Mouse (Mus musculus) left cerebral cortex, postnatal 4 days (tissue): Measurements from ENCODE around the gene Mcub. TPM values are rescaled to one million over a fixed set of nuclear protein-coding genes. Genes with fewer than 3 reads are reported as not detected.

Experiments
- DNase-seq: peaks from one replicate; pipeline ENCODE4 v3.0.0-alpha.2; 2022
- intact Hi-C: fragments of 180-260 bp; cut with DNase I; formaldehyde crosslinking; loops from one replicate; pipeline ENCODE4 v1.15.1; 2025
- total RNA-seq, 2 experiments: library from RNA; stranded (reverse); gene quantifications; 2 replicates each; pipeline ENCODE4 v1.2.3; 2021

Mcub gene
- total RNA-seq: 1 to 10 TPM; 3.1 to 3.9 TPM

GRCm38 (mm10) chr3:129969432-129970395 is at the start of gene Mcub:
TSS of gene Mcub (minus strand) at chr3:129970206.
- intact Hi-C loops: no loop called here
- peak; percentile 9 for DNase-seq

DNA sequence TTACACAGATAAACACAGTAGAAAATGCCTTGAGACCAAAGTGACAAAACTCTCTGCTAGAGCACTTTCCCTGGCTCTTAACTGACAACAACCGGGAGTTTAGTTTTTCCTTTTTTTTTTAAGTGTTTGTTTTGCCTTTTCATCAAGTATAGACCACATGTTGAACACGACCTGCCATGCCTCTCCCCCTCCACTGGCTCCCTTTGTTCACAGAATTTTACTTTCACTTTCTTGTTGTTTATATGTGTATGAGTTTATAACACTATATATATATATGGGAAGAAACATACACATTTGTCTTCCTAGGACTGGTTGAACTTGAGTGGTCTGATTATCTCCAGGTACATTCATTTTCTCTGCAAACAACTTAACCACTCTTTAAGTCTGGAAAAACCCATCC is 42.9 kb upstream of the Mcub start:
- intact Hi-C loops: no loop called here
- no peak for DNase-seq

GRCm38 (mm10) chr3:130011236-130011635 is 41.2 kb upstream of the Mcub start:
- intact Hi-C loops: no loop called here
- no peak for DNase-seq

GRCm38 (mm10) chr3:130006141-130006540 is 36.1 kb upstream of the Mcub start:
- intact Hi-C loops: no loop called here
- no peak for DNase-seq

- no peak for DNase-seq
- intact Hi-C loops: no loop called here
These were observed 30.9 kb upstream of the Mcub start for GRCm38 (mm10) chr3:130000926-130001325.

DNA sequence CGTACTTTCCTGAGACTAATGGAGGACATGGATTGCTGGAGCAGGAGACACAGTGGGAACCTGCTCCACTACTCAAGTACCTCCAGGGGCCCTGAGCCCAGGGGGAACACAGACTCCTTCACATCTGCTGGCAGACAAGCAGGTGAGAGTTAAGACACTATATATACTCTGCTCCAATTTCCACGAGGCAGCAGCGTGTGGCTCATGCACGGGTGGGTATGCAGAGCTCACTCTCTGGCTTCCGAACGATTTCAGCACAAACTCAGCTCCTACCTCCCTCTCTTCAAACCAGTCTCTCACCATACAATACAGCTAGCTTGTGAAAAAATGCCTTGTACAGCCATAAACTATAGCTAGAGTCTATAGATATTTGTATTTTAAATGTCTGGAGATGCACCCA is 28.5 kb upstream of the Mcub start:
- intact Hi-C loops: no loop called here
- DNase-seq: no peak

- intact Hi-C loops: no loop called here
- DNase-seq: no peak
These were observed 28.0 kb upstream of the Mcub start for GRCm38 (mm10) chr3:129998001-129998400.

DNA sequence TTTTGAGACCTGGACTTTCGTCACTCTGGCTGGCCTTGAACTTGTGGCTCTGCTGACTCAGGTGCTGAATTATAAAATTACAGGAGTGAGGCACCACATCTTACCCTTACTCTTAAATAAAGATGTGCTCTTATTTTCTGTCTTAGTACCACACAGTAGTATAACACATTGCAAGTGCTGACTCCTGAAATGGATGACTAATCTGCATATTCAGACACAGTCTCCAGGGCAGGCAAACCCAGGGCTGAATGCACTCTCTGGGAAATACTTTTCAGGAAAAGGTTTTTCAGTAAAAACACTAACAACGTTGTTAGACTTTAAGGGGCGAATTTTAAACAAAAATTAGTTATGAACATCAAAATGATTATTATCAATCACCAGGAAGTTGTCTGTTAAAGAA is 27.3 kb upstream of the Mcub start:
- intact Hi-C loops: no loop called here
- no peak for DNase-seq

GRCm38 (mm10) chr3:129987297-129987696 is 17.3 kb upstream of the Mcub start:
- no peak for DNase-seq
- intact Hi-C loops: no loop called here

DNA sequence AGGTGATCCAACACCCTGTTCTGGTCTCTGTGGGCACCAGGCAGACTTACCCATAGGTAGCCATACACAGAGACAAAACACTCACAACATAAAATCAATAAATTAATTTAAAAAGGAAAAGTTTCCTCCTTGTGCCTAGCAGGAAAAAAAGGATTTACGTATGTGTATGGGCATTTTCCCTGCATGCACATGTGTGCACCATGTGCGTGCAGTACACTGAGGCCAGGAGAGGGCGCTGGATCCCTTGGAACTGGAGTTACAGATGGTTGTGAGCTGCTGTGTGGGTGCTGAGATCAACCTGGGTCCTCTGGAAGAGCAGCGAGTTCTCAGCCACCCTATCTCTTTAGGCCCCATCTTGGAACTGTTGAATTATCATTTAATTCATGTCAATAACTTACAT is 15.3 kb upstream of the Mcub start:
- no peak for DNase-seq
- intact Hi-C loops: no loop called here

GRCm38 (mm10) chr3:129984797-129985196 is 14.8 kb upstream of the Mcub start:
- intact Hi-C loops: no loop called here

DNA sequence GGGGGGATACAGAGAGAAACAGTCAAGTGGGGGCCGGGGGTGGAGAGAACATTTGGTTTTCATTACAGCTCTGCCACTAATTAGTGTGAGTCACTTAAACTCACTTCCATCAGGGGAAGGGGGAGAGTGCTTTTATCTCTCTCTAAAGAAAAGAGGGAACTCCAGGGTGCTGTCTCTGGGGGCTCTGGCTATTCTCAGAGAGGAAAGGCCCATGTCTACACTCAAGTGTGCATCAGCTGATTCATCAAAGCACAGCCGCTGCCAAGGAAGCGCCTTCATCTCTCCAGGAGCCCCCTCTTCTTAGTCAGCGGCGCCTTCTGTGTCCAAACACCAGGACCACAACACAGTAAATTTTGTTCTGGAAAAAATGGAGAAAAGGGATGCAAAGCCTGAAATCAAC is 12.3 kb upstream of the Mcub start:
- intact Hi-C loops: no loop called here
- DNase-seq: no peak

More at GRCm38 (mm10) chr3:129984797-129985196, 14.8 kb upstream of the Mcub start:
- DNase-seq: no peak

DNA sequence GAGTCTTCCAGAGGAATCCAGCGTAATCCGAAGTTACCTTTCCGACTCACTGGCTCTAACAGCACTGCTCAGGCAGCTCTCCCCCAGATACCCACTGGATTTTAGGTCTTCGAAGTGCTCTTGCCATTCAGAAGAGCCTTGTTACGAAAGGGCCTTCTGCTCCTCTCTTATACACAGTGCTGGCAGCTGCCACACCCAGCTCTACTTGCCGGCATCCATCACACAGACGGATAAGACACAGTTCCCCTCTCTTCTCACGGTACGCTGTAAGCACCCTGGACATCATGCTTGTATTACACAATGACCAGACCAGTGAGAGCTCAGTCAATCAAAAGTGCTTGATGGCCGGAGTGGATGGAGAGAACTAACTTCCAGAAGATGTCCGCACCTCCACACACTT is 11.8 kb upstream of the Mcub start:
- intact Hi-C loops: no loop called here
- no peak for DNase-seq

- intact Hi-C loops: no loop called here
- DNase-seq: no peak
These were observed 9.5 kb upstream of the Mcub start for GRCm38 (mm10) chr3:129979510-129979909.

DNA sequence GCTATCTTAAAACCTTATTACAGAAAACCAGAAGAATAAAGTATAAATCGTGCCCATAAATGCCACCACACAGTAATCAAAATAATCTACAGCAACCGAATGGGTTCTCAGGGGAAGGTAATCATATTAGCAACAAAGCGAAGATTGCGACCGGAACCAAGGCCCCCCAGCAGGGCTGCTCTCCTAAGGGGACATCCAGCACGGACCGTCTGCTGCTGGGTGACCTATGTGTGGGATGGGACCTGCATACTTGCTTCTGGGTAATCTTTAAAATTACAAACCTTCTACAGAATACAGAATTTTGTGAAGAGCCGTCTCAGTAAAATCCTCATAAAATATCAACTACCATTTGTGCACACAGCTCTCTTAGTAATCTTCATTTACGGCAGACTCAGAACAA is 8.7 kb upstream of the Mcub start:
- DNase-seq: no peak
- intact Hi-C loops: no loop called here

- no peak for DNase-seq
- intact Hi-C loops: no loop called here
These were observed 6.3 kb upstream of the Mcub start for GRCm38 (mm10) chr3:129976317-129976716.

GRCm38 (mm10) chr3:129970529-129971515 is 816 bp upstream of the Mcub start:
- peak; percentile 73 for DNase-seq
- intact Hi-C loops: no loop called here

- DNase-seq: no peak
- intact Hi-C loops: no loop called here
These were observed 975 bp downstream of the Mcub start for GRCm38 (mm10) chr3:129969031-129969430.

DNA sequence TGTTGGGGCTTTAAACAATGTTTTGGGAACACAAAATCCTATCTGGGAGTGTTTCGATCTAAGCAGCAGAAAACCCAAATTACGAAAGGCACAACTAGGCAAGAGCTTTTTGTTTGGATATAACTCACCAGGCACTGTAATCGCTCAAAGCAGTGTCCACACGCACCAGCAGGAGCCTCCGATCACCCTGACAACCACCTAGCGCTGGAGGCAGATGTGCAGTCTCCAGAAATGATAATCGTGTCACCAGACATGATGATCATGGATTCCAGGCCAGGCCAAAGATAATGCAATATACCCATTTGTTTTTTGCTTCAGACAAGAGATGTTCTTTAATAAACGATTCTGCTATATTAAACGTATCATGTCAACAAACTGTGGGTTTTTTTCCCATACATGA is 2.1 kb downstream of the Mcub start:
- no peak for DNase-seq
- intact Hi-C loops: no loop called here

- intact Hi-C loops: no loop called here
- no peak for DNase-seq
These were observed 5.3 kb downstream of the Mcub start for GRCm38 (mm10) chr3:129964681-129965080.

DNA sequence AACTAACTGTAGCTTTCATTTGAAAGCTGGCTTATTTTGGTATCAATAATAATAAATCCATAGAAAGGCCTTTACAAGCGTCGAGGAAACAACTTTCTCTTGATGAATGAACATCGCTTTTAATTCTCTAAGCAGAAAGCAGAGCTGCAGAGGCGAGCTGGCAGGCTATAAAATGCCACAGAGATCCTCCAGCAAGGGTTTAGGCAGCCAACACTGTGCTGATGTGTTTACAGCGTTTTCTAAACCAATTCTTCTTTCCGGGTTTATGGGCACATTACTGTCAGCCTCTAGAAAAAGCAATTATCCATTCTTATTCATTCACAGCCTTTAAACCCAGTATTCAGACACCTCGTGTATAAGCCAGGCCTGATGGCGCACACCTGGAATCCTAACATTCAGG is 7.5 kb downstream of the Mcub start:
- intact Hi-C loops: no loop called here

More for the DNA sequence above, 7.5 kb downstream of the Mcub start:
- DNase-seq: no peak
